Mouse (Mus musculus) thymus, postnatal 36 days (tissue): ENCODE measurements around the gene H2-T23.

Source experiments
- DNase-seq, 2 experiments: peaks; one replicate each; pipeline ENCODE4 v3.0.0; 2022; ENCODE audit warnings: mixed read lengths in 2 of 2

The H2-T23 gene

DNA sequence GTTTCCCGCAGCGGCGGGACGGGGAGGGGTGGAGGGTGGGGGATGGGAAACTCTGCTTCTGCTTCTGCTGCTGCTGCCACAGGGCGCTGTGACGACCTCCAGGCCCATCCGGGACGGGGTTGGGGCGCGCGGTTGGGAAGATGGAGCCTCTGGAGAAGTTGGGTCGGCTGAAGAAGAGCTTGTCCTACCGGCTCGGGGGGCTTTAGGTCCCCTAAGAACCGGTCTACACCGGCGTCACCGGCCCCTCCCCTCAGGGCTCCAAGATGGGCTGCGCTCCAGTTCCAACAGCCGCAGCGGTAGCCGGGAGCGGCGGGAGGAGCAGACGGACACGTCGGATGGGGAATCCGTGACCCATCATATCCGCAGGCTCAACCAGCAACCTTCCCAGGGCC is 52.3 kb downstream of the H2-T23 start:
- DNase-seq, result no peak
